Mouse (Mus musculus) brown adipose tissue, adult 24 weeks (tissue): ENCODE measurements around the gene Hdac4. TPM values are rescaled to one million over a fixed set of nuclear protein-coding genes. Genes with fewer than 3 reads are reported as not detected.

Experiments
- H3K27ac ChIP-seq: fragments of 200-500 bp; replicated peaks from 2 replicates; pipeline ENCODE4 v1.5.1; 2012; ENCODE audit warnings: low read depth, mild to moderate bottlenecking, low read length
- H3K4me1 ChIP-seq: fragments of 200-500 bp; 2 replicates; pipeline ENCODE4 v1.6.1; 2012; ENCODE audit warnings: low read length, mixed read lengths; ENCODE audit not compliant: control insufficient read depth, insufficient read depth, insufficient read length
- H3K4me3 ChIP-seq: fragments of 200-500 bp; 2 replicates; pipeline ENCODE4 v1.5.1; 2012; ENCODE audit warnings: low read depth, mild to moderate bottlenecking, low read length, moderate library complexity; ENCODE audit not compliant: insufficient read depth
- polyA plus RNA-seq: library from polyadenylated mRNA; stranded (reverse); fragments of >200 nt; gene quantifications from 2 replicates; pipeline ENCODE4 v1.2.4, GENCODE M21; 2012; ENCODE audit not compliant: missing spikeins, insufficient read depth, insufficient read length

The Hdac4 gene
- polyA plus RNA-seq, 1 experiment: 4.9 TPM

GRCm38 (mm10) chr1:92127785-92128184, 67.7 kb downstream of the Hdac4 start:
- Histone ChIP-seq H3K4me3 (no peak overlapping the region), H3K4me1 (no peaks in the 10 kb centered on the region; the same call in none of the 2 replicates), H3K27ac (no peak overlapping the region)

DNA sequence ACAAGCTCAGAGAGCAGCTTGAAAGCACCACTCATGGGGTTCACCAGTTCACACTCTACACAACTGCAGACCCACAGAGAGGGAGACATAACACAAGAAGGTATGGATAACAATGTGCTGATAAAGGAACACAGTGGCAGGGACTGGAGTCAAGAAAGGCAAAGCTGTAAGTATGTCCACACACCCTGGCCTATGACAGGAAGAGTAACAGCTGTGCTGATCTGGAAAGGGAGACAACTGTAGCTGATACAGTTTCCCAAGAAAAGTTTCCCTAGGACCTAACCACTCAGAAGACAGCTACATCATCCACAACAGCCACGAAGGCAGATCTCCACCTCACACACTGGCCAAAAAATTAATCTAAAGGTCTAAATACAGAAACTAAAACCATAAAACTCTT, 68.1 kb downstream of the Hdac4 start:
- no peak overlapping the region for H3K27ac ChIP-seq
- H3K4me1 ChIP-seq: no peaks in the 10 kb centered on the region; the same call in none of the 2 replicates
- H3K4me3 ChIP-seq: no peak overlapping the region

GRCm38 (mm10) chr1:92124497-92125201, 70.8 kb downstream of the Hdac4 start:
- H3K4me3 ChIP-seq: no peak overlapping the region
- H3K4me1 ChIP-seq: no peaks in the 10 kb centered on the region; the same call in none of the 2 replicates
- H3K27ac ChIP-seq: no peak overlapping the region

- Histone ChIP-seq H3K4me1 (peaks cover 2% of the 10 kb centered on the region), H3K4me3 (no peak overlapping the region), H3K27ac (no peak overlapping the region)
These were observed 76.2 kb downstream of the Hdac4 start for GRCm38 (mm10) chr1:92119303-92119702.

- Histone ChIP-seq H3K27ac (no peak overlapping the region), H3K4me1 (peaks cover 13% of the 10 kb centered on the region), H3K4me3 (no peak overlapping the region)
These were observed 77.9 kb downstream of the Hdac4 start for GRCm38 (mm10) chr1:92117597-92117996.

DNA sequence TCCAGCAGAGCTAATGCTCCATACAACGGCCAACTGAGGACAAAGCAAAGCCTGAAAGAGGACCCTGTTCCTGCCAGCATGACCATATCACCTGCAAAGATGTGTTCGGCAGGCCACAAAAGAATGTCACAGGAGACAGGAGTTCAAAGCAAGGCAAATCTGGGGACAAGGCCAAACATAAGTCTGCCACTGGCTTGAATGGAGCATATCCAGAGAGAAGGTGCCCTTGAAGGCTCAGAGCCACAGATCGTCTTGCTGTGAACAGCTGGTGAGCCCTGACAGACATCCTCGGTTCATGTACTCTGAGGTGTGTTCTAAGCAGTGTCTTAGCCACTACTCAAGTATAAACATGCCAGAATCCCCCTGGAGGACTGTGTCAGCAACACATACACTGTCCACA, 79.3 kb downstream of the Hdac4 start:
- Histone ChIP-seq H3K27ac (no peak overlapping the region), H3K4me1 (peaks cover 17% of the 10 kb centered on the region), H3K4me3 (no peak overlapping the region)

GRCm38 (mm10) chr1:92114091-92114490, 81.4 kb downstream of the Hdac4 start:
- H3K4me3 ChIP-seq: no peak overlapping the region
- no peak overlapping the region for H3K27ac ChIP-seq
- H3K4me1 ChIP-seq: peaks cover 19% of the 10 kb centered on the region

GRCm38 (mm10) chr1:92113243-92114009, 82.1 kb downstream of the Hdac4 start:
- H3K27ac ChIP-seq: no peak overlapping the region
- H3K4me1 ChIP-seq: peaks cover 19% of the 10 kb centered on the region
- no peak overlapping the region for H3K4me3 ChIP-seq

DNA sequence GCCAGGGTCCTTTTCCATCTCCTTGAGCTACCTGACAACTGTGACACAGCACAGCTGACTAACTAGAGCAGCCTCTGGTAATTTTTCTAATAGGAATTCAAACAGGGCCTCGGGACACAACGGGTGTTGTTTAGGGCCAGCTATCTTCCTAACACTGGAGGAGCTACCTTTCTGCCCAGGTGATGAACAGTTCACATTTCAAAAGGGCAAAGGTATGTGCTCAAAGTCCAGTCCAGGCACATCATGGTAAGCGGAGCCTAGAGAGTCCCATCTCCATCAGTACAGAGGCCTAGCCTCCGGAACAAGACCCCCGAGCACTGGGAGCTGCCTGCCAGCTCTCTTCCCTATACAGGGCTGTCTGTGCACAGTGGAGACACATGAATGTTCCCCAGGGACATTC, 82.9 kb downstream of the Hdac4 start:
- H3K27ac ChIP-seq: no peak overlapping the region
- peaks cover 19% of the 10 kb centered on the region for H3K4me1 ChIP-seq
- no peak overlapping the region for H3K4me3 ChIP-seq

- Histone ChIP-seq H3K4me1 (peaks cover 19% of the 10 kb centered on the region), H3K4me3 (no peak overlapping the region), H3K27ac (no peak overlapping the region)
These were observed 83.9 kb downstream of the Hdac4 start for GRCm38 (mm10) chr1:92111551-92111950.

DNA sequence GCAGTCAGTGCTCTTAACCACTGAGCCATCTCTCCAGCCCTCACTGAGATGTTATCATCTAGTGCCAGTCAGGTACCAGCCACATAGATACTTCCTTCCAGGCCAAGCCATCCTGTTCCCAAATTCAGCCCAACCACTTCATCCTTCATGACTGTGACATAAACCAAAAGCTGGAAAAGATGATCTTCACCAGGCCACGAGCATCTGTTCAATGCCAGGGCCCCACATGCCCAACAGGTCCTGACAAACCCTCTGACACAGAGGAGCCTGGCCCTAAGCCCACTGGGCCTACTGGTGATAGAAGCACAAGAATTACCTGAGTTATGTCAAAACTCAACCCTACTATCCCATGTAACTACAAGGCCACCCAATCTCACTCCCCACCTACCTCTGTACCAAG, 84.5 kb downstream of the Hdac4 start:
- Histone ChIP-seq H3K4me3 (no peak overlapping the region), H3K27ac (no peak overlapping the region), H3K4me1 (peaks cover 19% of the 10 kb centered on the region)

GRCm38 (mm10) chr1:92109221-92109620, 86.3 kb downstream of the Hdac4 start:
- Histone ChIP-seq H3K4me1 (peaks cover 22% of the 10 kb centered on the region), H3K27ac (no peak overlapping the region), H3K4me3 (no peak overlapping the region)

DNA sequence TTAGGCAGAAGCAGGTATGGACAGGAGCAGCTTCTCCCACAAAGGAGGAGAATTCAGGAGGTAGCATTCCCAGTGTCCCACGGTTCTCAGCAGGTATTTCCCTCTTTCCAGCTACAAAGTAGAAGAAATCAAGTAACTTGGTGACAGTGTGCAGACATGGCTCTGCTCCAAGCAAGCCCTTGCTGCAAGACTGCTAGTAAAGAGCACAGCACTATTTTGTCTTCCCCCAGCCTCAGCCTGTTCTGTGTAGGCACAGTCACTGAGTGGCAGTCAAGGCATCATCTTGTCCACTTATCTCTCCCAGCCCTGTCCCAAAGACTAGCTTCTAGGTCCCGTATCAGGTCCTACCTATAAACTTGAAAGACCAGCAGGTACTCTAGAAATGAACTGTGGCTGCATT, 86.9 kb downstream of the Hdac4 start:
- no peak overlapping the region for H3K4me3 ChIP-seq
- no peak overlapping the region for H3K27ac ChIP-seq

DNA sequence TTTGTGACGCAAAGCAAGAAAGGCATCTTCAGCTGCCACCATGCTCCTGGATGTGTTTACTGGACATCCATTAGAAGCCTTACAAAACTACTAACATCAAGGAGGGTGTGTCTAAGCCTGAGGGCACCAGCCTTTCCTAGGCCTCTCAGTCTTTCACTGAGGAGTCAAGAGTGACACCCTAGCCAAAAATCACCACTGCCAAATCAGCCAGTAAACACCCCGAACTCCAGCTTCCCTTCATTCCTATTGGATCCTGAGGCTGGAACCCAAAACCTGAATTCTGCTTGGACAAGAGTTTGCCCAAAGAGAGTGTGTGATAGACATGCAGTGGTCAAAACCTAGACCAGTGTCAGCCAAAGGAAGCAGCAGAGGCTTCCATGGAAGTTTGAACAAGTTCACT, 87.5 kb downstream of the Hdac4 start:
- no peak overlapping the region for H3K27ac ChIP-seq
- no peak overlapping the region for H3K4me3 ChIP-seq
- peaks cover 23% of the 10 kb centered on the region; the same call in 1 of the 2 replicates for H3K4me1 ChIP-seq

More for the DNA sequence above, 86.9 kb downstream of the Hdac4 start:
- H3K4me1 ChIP-seq: peaks cover 23% of the 10 kb centered on the region; the same call in 1 of the 2 replicates

GRCm38 (mm10) chr1:92107521-92107920, 88.0 kb downstream of the Hdac4 start:
- H3K27ac ChIP-seq: no peak overlapping the region
- H3K4me1 ChIP-seq: peaks cover 21% of the 10 kb centered on the region; the same call in 1 of the 2 replicates
- H3K4me3 ChIP-seq: no peak overlapping the region
